Mouse (Mus musculus): ENCODE results near the gene Mapk14.

Mapk14 gene

DNA sequence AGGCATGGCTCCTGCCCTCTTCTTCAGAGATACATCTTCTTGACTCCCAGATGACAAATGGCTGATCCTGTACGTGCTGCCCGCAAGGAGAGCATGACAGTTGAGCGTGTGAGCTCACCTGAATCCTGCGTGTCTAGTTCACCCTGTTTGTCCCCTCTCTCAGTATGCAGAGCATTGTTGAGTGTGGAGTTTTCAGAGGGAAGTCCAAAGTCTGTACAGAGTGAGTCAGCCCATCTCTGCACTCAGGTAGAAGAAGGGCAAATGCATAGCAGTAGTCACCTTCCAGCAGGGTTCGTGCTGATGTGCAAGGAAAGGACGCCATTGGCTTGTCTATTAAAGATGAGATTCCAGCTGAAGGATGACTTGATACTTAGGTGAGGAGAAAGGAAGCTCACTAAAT is 48.1 kb downstream of the Mapk14 start:
- no peak for DNase-seq (ENCODE audit: low read depth, low spot score)

DNA sequence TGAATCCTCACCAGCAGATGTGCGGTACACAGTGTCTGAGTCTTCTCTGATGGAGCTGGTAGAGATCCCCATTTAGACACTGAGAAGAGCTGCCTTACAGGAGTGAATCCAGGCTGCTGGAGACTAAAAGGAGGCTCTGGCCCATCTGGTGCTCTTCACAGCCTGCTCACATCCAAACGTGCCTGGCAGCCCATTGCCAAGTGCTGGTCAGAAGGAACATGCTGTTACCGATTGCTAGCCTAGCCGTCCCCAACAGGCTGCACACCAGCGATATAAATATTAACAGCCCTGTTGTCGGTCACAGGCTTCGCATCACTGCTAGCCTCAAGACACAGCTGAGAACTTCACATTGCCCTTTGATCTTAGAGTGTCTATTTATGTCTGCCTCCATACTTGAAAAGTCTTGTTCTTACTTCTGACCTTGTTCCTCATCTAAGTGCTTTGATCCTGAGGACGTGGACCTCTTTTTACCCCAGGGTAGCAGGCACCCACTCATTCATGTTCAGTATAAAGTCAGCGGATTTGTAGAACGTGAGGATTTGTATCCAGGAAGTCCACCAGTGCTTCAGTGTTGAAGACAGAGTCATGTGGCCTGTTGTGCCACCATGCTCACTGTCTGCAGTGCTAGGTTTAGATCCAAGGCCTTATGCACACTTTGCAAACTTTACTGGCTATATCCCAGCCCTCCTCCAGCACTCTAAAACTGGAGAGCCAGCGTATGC is 52.2 kb downstream of the Mapk14 start:
- DNase-seq (ENCODE audit: low read depth, low spot score), result no peak

DNA sequence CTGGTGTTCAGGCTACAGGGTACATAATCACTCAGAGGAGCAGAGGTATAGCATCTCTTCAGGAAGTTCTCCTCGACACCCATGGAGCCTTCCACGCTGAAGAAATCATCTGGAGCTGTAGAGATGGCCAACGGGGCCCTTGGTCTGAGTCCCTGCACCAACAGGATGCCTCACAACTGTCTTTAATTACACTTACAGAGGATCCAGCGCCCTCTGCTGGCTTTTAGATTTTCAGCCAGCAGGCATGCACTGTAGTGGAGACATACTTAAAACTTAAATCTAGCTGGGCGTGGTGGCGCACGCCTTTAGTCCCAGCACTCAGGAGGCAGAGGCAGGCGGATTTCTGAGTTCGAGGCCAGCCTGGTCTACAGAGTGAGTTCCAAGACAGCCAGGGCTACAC is 52.8 kb downstream of the Mapk14 start:
- peak; percentile 56 for DNase-seq (ENCODE audit: low read depth, low spot score)

DNA sequence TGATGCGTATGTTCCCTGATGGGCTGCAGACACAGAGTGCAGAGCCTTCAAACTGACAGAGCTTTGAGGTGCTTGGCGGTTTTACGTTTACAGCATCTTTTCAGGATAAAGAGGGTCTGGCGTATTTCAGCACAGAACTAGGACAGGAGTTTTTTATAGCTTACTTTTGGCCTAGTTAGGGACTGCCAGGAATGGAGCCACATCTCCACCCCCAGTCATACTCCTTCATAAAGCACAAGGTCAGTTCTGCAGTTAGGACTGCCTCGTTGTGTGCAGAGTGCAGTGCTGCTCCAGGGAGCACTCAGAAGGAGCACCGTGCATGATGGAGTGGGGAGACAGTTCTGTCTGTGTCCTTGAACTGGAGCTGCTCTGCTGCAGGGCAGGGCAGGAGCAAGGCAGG is 54.6 kb downstream of the Mapk14 start:
- DNase-seq (ENCODE audit: low read depth, low spot score), result no peak

DNA sequence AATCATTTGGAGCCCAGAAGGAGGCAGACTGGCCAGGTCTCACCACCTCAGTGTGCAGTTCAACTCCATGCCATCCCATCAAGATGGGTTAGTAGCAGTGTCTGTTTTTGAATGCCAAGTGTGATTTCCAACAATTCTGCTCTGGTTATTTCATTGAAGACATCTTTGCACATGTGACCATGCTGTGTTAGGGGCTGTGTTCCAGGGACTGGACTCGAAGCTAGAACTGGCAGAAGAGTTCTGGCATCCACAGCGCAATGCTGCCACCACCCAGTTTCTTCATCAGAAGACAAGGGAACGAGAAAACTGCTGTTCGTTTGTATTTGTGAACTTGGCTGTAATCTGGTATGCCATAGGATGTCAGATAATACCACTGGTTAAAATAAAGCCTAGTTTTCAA is 56.9 kb downstream of the Mapk14 start:
- no peak for DNase-seq (ENCODE audit: low read depth, low spot score)

DNA sequence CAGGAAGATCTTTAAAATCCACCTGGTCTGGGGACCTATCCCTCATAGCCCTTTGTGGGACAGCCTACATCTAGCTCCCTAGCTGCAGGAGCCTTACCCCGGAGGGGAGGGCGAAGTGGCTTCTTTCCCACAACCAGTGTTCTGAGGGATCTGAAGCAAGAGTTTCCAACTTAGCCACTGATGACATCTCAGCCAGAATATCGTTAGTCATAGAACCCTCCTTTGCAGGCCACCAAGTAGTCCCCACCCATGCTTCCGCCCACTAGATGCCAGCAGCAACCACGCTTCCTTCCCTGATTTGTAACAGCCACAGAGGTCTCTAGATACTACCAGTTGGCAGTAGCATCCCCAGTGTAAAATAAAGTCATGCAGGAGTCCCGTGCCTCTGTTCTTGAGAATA is 59.5 kb downstream of the Mapk14 start:
- DNase-seq (ENCODE audit: low read depth, low spot score), result peak; percentile 33

DNA sequence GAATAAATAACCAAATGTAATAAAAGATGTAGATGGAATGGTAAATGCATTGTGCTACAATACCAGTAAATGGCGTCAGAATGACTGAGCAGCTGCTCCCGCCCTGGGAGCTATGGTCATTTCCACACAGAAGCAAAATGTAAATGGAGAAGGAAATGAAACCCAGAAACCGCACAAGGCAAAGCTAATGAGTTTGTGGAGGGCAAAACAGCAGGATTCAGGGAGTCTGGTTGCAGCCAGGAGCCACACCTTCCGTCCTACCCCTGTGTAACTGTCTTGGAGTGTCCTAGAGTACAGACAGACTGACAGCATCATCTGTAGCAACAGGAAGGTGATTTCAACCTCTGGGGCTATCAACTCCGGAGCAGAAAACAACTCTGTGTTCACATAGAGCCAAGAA is 65.3 kb downstream of the Mapk14 start:
- no peak for DNase-seq (ENCODE audit: low read depth, low spot score)

DNA sequence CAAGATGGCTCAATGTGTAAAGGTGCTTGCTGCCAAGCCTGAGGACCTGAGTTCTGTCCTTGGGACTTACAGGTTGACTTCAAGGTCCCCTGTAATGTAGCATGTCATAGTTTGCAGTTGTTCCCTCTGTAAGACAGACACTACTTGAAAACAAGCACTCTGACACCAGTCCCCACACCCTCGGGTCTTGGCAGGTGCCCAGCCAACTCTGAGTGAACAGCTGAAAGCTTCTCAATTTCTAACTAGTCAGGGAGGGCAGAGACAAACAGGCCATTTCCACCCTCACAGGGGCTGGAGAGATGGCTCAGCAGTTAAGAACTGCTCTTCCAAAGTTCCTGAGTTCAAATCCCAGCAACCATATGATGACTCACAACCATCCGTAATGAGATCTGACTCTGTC is 66.3 kb downstream of the Mapk14 start:
- DNase-seq (ENCODE audit: low read depth, low spot score), result no peak

DNA sequence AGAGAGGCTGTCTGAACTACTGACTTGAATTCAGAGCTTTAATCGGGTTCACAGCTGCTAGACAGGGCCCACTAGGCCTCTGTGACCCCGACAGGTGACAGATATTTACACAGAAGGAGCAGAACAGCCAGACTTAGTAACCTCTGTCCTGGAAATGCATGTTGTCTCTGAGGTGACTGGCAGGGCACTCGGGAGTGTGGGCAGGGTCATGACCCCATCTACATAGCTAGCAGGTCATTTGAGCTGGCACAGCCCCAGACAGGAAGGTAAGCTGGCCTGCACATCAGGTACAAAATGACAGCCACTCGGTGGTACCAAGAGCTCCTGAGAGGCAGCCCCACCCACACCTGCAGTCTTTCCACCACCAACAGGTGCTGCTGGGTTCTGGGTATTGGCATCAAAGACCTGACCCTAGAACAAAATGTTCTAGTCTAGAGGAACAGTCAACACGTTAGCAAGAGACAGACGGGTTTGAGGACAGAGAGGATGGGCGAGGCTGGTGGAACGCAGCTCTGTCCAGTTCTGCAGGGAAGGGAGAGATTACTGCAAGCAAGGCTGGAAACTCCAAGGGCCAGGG is 69.7 kb downstream of the Mapk14 start:
- no peak for DNase-seq (ENCODE audit: low read depth, low spot score)

DNA sequence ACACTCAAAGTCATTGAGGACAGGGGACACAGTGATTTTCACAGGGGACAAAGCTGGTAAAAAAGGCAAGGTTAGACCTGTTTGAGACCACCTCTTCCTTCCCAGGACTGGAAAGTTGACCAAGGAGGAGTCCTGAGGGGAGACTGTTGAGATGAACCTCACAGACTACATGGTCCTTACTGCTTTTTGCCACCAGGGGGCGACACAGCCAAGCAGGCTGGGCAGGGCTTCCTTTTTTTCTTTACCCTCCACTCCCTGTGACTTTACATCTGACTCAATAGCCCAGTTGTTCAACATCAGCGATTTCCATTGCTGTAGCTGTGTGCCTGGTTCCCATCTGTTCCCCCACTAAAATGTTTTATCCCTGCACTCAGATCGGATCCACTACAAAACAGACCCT is 70.7 kb downstream of the Mapk14 start:
- peak; percentile 83 for DNase-seq (ENCODE audit: low read depth, low spot score)

DNA sequence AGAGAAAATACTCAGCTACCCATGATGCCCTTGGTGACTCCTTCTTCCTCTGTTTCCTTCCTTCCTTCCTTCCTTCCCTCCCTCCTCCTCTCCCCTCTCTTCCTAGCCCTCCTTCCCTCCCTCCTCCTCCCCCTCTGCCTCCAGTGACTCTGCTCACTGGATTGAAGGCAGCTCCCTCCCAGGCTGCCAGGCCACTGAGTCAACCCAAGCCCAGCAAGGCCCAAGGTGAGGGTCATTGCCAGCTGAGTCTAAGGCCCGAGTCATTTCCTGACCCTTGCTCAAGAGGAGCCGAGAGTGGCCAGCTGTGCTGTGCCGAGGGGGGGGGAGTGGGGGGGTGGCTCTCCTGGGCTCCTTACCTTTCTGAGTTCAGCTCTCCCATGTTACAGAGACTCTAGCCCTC is 75.1 kb downstream of the Mapk14 start:
- DNase-seq (ENCODE audit: low read depth, low spot score), result no peak

DNA sequence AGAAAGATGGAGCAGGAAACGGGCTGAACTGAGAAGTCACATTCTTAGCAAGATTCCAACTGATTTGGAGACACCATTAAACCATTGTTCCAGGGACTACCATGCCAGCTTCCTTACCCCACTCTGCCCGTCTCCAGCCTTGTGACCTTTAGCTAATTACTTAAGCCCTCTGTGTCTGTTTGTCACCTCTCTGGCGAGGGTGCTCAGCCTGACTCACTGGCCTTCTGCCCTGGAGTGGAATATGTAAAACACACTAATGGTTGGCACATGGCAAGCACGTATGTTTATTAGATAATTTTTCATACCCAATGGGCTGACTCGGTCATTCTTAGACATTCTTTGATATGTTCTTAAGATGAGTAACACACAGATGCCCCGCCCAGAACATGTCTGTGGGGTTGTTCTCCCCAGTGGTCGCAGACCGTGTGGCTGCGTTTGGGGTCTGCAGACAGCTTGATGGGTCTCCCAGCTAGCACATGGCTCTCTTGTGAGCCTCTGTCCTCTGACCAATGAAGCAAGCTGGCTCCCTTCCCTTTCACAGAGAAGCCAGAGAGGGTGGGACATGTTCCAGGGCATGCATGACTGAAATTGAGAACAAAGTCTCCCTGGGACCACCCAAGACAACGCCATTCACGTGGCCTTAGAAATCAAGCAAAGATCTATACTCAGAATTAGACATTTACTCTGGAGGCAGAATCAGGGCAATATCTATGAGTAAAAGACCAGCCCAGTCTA is 75.8 kb downstream of the Mapk14 start:
- DNase-seq (ENCODE audit: low read depth, low spot score), result no peak

DNA sequence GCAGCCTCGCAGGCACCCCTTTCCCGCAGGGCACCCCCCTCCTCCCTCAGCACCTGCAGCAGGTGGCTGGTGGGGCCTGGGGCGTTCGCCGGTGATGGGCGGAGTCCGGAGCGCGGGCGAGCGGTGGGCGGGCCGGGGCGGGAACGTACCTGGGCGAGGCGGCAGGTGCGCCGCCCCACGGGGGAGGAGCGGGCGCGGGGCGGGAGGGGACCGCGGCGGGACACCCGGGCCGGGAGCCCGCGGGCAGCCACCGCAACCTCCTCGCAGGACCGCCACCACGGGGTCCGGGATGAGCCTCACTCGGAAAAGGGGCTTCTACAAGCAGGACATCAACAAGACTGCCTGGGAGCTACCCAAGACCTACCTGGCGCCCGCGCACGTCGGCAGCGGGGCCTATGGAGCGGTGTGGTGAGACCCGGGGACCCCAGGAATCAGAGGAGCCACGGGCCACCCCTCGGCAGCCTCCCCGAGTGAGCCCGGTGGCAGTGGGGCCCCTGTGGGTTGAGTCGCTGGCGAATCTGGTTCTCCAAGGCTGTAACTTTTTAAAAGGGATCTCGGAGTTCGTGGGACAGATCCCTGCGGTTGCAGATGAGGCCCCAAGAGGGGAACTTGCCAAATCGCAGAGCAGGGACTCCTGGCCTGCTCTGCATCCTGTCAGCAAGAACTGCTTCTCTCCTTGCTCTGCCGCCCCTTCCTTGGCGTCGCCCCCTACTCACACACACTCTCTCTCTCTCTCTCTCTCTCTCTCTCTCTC is 78.2 kb downstream of the Mapk14 start, which contains the start of gene Mapk13:
TSS of gene Mapk13 (plus strand) at position 177 of the 754 bp plus-strand sequence.
- peak; percentile 34 for DNase-seq (ENCODE audit: low read depth, low spot score)

DNA sequence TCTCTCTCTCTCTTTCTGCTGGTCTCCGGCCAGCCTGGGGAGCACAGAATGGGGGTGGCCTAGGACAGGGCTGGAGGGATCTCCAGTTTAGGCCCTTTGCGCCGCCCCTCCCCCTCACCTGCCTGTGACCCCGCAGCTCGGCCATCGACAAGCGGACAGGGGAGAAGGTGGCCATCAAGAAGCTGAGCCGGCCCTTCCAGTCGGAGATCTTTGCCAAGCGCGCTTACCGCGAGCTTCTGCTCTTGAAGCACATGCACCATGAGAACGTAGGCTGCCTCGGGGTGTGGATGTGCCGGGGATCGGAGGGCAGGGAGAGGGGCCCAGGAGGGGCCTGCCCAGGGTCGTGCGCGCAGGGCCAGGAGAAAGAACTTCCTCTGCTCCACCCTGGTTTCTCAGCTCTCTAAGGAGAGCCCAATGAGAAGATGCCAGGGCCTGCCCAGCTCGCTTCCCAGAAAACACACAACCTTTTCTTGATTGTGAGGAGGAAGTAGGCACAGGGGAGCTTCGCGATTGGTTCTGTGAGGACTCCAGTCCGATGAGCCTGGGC is 78.8 kb downstream of the Mapk14 start:
- peak; percentile 17 for DNase-seq (ENCODE audit: low read depth, low spot score)

DNA sequence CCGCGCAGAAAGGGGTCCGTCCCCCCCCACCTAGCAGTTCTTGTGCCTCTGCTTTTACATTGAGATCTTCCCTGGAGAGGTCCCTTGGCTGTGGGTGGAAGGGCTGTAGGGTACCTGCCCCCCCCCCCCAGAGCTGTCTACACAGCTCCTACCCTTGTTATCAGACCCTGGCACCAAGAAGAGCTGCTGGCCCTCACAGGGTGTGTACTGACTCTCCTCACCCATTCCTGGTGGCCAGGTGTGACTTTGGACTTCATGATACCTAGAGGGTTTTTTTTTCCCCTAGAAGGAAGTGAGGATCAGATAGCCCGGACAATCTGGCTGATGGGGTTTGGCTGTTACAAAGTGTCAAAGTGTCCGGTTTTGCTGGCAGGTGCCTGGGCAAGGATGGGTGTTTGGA is 80.2 kb downstream of the Mapk14 start:
- no peak for DNase-seq (ENCODE audit: low read depth, low spot score)

DNA sequence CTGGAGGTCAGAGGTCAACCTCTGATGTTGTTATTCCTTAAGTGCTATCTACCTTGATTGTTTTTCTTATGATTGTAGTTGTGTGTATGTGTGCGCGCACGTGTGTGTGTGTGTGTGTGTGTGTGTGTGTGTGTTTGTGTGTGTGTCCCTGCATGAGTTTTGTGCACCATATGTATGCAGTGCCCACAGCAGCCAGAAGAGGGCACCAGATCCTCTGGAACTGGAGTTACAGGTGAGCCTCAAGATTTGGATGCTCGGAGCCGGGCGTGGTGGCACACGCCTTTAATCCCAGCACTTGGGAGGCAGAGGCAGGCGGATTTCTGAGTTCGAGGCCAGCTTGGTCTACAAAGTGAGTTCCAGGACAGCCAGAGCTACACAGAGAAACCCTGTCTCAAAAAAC is 83.2 kb downstream of the Mapk14 start:
- DNase-seq (ENCODE audit: low read depth, low spot score), result peak; percentile 24

DNA sequence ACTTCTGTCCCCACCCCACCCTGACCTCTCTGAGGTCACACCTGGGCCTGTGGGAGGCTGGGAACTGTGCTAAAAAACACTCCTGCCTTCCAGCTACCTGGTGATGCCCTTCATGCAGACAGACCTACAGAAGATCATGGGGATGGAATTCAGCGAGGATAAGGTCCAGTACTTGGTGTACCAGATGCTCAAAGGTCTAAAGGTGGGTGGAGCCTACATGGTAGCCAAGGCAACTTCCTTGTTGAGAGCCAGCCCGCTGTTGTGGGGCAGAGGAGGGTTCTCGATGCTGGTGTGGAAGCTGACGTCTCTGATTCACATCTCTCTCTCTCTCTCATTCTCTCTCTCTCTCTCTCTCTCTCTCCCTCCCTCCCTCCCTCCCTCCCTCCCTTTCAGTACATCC is 84.0 kb downstream of the Mapk14 start:
- DNase-seq (ENCODE audit: low read depth, low spot score), result no peak

DNA sequence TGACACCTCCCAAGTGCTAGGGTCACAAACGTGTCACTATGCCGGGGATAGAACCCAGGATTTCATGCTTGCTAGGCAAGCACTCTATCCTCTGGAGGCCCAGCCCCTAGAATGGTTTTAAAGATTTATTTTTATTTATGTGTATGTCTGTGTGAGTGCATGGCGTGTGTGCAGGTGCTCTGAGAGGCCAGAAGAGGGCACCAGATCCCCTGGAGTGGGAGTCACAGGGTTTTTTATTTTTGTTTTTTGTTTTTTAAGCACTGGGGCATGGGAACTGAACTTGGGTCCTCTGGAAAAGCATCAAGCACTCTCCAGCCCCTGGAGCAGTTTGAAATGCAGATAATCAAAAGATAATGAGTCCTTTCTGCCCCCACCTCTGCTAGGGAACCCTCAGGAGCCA is 85.7 kb downstream of the Mapk14 start:
- DNase-seq (ENCODE audit: low read depth, low spot score), result no peak

DNA sequence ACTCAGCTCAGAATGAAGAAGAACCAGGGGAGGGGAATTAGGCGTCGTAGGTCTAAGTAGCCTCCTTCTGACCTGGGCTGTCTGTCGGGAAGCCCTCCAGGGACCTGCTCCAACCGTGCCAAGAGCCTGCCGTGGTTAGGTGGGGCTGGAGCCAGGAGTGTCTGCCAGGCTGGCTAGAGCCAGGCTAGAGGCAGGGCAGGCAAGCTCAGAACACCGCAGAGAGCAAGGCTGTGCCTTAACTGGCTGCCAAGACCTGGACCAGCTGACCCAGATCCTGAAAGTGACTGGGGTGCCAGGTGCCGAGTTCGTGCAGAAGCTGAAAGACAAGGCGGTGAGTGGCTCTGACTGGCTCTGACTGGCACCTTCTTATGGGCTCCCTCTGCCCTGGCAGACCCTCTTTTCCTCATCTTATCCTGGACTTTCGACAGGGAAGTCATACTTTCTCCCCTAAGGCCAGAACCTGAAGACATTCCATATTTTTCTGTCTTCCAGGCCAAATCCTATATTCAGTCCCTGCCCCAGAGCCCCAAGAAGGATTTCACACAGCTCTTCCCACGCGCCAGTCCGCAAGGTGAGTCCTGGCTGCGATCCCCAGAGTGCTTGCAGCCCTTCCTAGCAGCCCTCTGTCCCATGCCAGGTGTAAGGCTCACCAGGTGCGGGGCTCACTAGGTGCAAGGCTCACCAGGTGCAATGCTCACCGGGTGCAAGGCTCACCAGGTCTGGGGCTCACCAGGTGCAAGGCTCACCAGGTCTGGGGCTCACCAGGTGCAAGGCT is 86.3 kb downstream of the Mapk14 start:
- DNase-seq (ENCODE audit: low read depth, low spot score), result no peak

DNA sequence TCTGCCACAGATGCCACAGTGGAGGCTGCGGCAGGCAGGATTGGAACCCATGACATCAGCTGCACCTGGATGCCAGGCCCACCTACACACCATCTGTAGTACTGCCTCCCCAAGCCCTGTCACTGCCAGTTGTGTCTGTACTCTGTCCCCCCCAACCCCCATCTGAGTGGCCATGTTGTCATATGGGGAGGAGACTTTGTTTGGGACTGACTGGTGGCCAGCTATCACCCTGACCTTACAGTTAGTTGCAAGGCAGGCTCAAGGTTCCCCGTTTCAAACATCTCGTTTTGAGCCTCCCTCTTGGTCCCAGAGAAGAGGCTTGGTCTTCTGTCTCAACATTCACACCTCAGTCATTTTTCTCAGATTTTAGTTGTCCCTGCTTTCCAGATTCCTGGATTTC is 88.6 kb downstream of the Mapk14 start:
- no peak for DNase-seq (ENCODE audit: low read depth, low spot score)

DNA sequence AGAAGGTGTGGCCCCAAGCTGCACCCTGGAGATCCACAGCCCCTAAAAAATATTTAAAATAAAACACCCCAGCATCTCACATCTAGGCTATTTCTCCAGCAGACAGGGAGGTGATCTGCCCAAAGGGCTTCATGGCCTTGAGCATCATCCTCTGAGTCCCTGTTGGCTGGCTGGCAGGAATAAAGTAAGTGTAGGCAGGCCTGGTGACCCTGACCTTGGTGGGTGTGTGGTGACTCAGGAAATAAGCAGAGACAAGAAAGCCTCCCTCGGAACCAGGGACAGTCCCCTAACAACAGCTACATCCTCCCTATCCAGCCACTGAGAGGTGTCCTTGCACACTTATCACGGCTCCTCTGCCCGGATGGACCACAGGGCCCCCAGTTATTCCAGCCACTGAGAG is 89.7 kb downstream of the Mapk14 start:
- no peak for DNase-seq (ENCODE audit: low read depth, low spot score)

Measured in CD4-positive, CD25-positive, alpha-beta regulatory T cell, adult 2 months (primary cell).